ENCODE assay signal across 25 mouse cellular contexts in the genomic region with DNA sequence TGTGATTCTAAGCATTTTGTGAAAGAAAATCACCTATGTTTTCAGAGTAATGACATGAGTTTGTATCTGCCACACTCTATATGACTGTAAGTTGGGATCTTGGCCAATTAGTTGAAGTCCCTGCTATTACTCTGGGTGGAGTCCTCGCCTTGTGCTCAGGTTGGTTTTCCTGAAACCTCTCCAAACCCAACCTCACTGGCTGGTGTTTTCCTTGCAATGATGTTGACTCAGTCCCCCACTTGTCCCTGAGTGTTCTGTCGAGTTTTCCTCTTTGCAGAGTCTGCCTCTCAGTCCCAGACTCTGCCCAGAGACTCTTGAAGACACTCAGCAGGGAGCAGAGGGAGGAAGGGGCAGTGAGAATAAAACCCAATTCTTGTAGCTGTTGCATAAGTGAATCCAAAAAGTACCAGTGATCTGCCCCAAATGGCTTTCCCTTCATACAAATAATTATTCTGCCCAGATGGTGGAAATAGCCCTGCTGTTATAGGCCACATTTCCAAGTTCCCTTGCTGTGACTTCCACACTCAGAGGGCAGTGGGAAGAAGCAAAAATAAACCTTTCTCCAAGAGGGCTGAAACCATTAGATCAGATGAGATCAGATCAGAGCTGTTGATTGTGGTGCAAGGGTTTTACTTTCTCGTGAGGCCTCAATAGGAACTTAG.
DNase-seq lines count a peak whose midpoint lies in the region; ATAC-seq and TF ChIP-seq lines count a peak whose summit lies in the region.
"Had no signal": no experiment of that assay in that cellular context is flagged by ENCODE, and none has a peak within 500 bp of the region (broad histone marks: within the 10 kb centered on the region; RNA-seq: fewer than 3 reads in every experiment).

No protein-coding gene starts in this region.

- H3K9ac ChIP-seq in forebrain, embryonic 11.5 days (ENCODE audit: low read length) = no peak overlapping the region
- H3K9ac ChIP-seq: embryonic facial prominence, embryonic 15.5 days; forebrain, embryonic 15.5 days; heart, embryonic 12.5 days; neural tube, embryonic 12.5 days had no signal

- peak; percentile 68 for DNase-seq in brain, adult 2 months (ENCODE audit: low read depth, low spot score)
- peak; percentile 35 for DNase-seq in cerebellum, adult 8-10 months
- peak; percentile 69 to 78 for DNase-seq in lung, adult 18-20 months
- DNase-seq in lung, postnatal 10 days = peak; percentile 68
- no peak for DNase-seq in forebrain, embryonic 11.5 days (ENCODE audit: low spot score)
- DNase-seq in left cerebral cortex, adult 8-10 months (ENCODE audit: low spot score in 2 of 2) = no peak
- DNase-seq in kidney, adult 2 months = no peak
- no peak for DNase-seq in left cerebral cortex, adult 11 months (ENCODE audit: low spot score)
- DNase-seq: adrenal gland, postnatal 25 days; gastrocnemius, postnatal 14 days; heart, adult 11 months; heart, postnatal 10 days; layer of hippocampus, adult 9-11 months; midbrain, embryonic 14.5 days; retina, postnatal 1 day; right cerebral cortex, postnatal 25 days; thymus, postnatal 14 days had no signal

- no peaks in the 10 kb centered on the region for H3K4me1 ChIP-seq in forebrain, embryonic 11.5 days (replicated peaks; ENCODE audit: control insufficient read depth, insufficient read depth, low read length)
- no peaks in the 10 kb centered on the region for H3K4me1 ChIP-seq in kidney, adult 2 months (ENCODE audit: control insufficient read depth, insufficient read depth, low read length)
- H3K4me1 ChIP-seq: embryonic facial prominence, embryonic 15.5 days; forebrain, embryonic 15.5 days; heart, embryonic 12.5 days; megakaryocyte, embryonic 14.5 days; neural tube, embryonic 12.5 days had no signal

- H3K27ac ChIP-seq in forebrain, embryonic 11.5 days (ENCODE audit: low read depth, low read length) = no peak overlapping the region
- H3K27ac ChIP-seq in kidney, adult 2 months (ENCODE audit: insufficient read depth, low read depth, low read length) = no peak overlapping the region
- H3K27ac ChIP-seq: embryonic facial prominence, embryonic 15.5 days; forebrain, embryonic 15.5 days; hindbrain, postnatal 0 days; neural tube, embryonic 12.5 days had no signal

- H3K4me2 ChIP-seq in forebrain, embryonic 11.5 days (ENCODE audit: low read depth, low read length, severe bottlenecking) = no peak overlapping the region
- H3K4me2 ChIP-seq: embryonic facial prominence, embryonic 15.5 days; forebrain, embryonic 15.5 days; heart, embryonic 12.5 days; neural tube, embryonic 12.5 days had no signal

- ATAC-seq in forebrain, embryonic 11.5 days (replicated peaks; ENCODE audit: low FRiP score) = no peak
- ATAC-seq: CD4-positive, CD25-positive, alpha-beta regulatory T cell, adult 4 months; forebrain, embryonic 15.5 days; hindbrain, postnatal 0 days; intestine, postnatal 0 days had no signal

- no peaks in the 10 kb centered on the region for H3K9me3 ChIP-seq in forebrain, embryonic 11.5 days (ENCODE audit: control insufficient read depth, low read length)
- H3K9me3 ChIP-seq: embryonic facial prominence, embryonic 15.5 days; forebrain, embryonic 15.5 days; heart, embryonic 12.5 days; neural tube, embryonic 12.5 days had no signal

- 61% methylated on average over 3 of the region's 3 CpGs for WGBS in forebrain, embryonic 11.5 days
- 58% methylated on average over 3 of the region's 3 CpGs for WGBS in kidney, adult 2 months

- no peaks in the 10 kb centered on the region for H3K27me3 ChIP-seq in forebrain, embryonic 11.5 days (ENCODE audit: control insufficient read depth, insufficient read depth, low read length)
- H3K27me3 ChIP-seq in kidney, adult 2 months (replicated peaks; ENCODE audit: control insufficient read depth, insufficient read depth, low read length) = no peaks in the 10 kb centered on the region
- H3K27me3 ChIP-seq: embryonic facial prominence, embryonic 15.5 days; forebrain, embryonic 15.5 days; heart, embryonic 12.5 days; megakaryocyte, embryonic 14.5 days; neural tube, embryonic 12.5 days had no signal

- no peak for TF ChIP-seq POLR2A in kidney, adult 2 months (IDR thresholded peaks at IDR 0.05; ENCODE audit: low read depth, low read length)

- no peaks in the 10 kb centered on the region for H3K36me3 ChIP-seq in forebrain, embryonic 11.5 days (ENCODE audit: control insufficient read depth, insufficient read depth, low read length)
- H3K36me3 ChIP-seq in kidney, adult 2 months (ENCODE audit: control insufficient read depth, insufficient read depth, low read length) = no peaks in the 10 kb centered on the region
- H3K36me3 ChIP-seq: embryonic facial prominence, embryonic 15.5 days; forebrain, embryonic 15.5 days; heart, embryonic 12.5 days; neural tube, embryonic 12.5 days had no signal

- TF ChIP-seq CTCF in kidney, adult 2 months (conservative IDR thresholded peaks at IDR 0.05; ENCODE audit: insufficient read depth, insufficient read length, low read depth, low read length) = no peak

- H3K4me3 ChIP-seq in forebrain, embryonic 11.5 days (ENCODE audit: low read depth, low read length) = no peak overlapping the region
- no peak overlapping the region for H3K4me3 ChIP-seq in kidney, adult 2 months (ENCODE audit: insufficient read depth, low read depth, low read length)
- H3K4me3 ChIP-seq: embryonic facial prominence, embryonic 15.5 days; forebrain, embryonic 15.5 days; heart, embryonic 12.5 days; megakaryocyte, embryonic 14.5 days; neural tube, embryonic 12.5 days had no signal

Comparison
In these comparisons a context has a peak if more than half of its experiments do, and no peak if none do; other contexts are left out.
1. DNase-seq: peak in brain, adult 2 months (single experiment), cerebellum, adult 8-10 months (single experiment), lung, adult 18-20 months (2 of 2) and lung, postnatal 10 days (single experiment); none in forebrain, embryonic 11.5 days (single experiment), left cerebral cortex, adult 8-10 months (0 of 2), kidney, adult 2 months (single experiment) and left cerebral cortex, adult 11 months (single experiment).